Comparison of ENCODE assay signal across 8 mouse cellular contexts in genomic region chr5:65950679-65951512, GRCm38 (mm10). TPM values are rescaled to one million over a fixed set of nuclear protein-coding genes. Genes with fewer than 3 reads are reported as not detected.
A peak's percentile ranks its signal among the peaks of the same experiment; 100 is the strongest.
DNase-seq lines count a peak whose midpoint lies in the region; ATAC-seq lines count a peak whose summit lies in the region.

No protein-coding gene starts in this region.

- WGBS in kidney, embryonic 15.5 days, result 56% methylated on average over 18 of the region's 18 CpGs
- 60% methylated on average over 18 of the region's 18 CpGs for WGBS in liver, embryonic 12.5 days (ENCODE audit: insufficient replicate concordance)

- ATAC-seq in kidney, embryonic 15.5 days (replicated peaks; ENCODE audit: low FRiP score), result peak; percentile 55; the same call in 1 of the 2 replicates
- ATAC-seq in liver, embryonic 12.5 days, result no peak

- peak overlapping the region; percentile 46 for H3K4me2 ChIP-seq in kidney, embryonic 15.5 days
- no peak overlapping the region for H3K4me2 ChIP-seq in liver, embryonic 12.5 days

- peak; percentile 40 to 50 for DNase-seq in spleen, adult 18-20 months
- no peak for DNase-seq in spleen, postnatal 14 days (ENCODE audit: low spot score in 2 of 2)
- DNase-seq in fat pad, adult 2 months (ENCODE audit: extremely low read depth, low read depth, low spot score), result peak; percentile 63
- DNase-seq in naive thymus-derived CD4-positive, alpha-beta T cell, adult 2 months (ENCODE audit: low read depth), result peak; percentile 85
- DNase-seq in ovary, postnatal 14 days (ENCODE audit: low spot score), result no peak
- DNase-seq in liver, result no peak

- no peaks in the 10 kb centered on the region for H3K9me3 ChIP-seq in kidney, embryonic 15.5 days (replicated peaks)
- H3K9me3 ChIP-seq in liver, embryonic 12.5 days (replicated peaks), result no peaks in the 10 kb centered on the region

- no peaks in the 10 kb centered on the region for H3K27me3 ChIP-seq in kidney, embryonic 15.5 days
- peaks cover 6% of the 10 kb centered on the region; the same call in 1 of the 2 replicates for H3K27me3 ChIP-seq in liver, embryonic 12.5 days (replicated peaks)

- no peak overlapping the region for H3K4me3 ChIP-seq in kidney, embryonic 15.5 days (replicated peaks)
- no peak overlapping the region for H3K4me3 ChIP-seq in liver, embryonic 12.5 days

- peak overlapping the region; percentile 82 for H3K27ac ChIP-seq in kidney, embryonic 15.5 days
- H3K27ac ChIP-seq in liver, embryonic 12.5 days, result no peak overlapping the region

- no peaks in the 10 kb centered on the region for H3K36me3 ChIP-seq in kidney, embryonic 15.5 days
- H3K36me3 ChIP-seq in liver, embryonic 12.5 days, result no peaks in the 10 kb centered on the region

- peaks cover 21% of the 10 kb centered on the region for H3K4me1 ChIP-seq in kidney, embryonic 15.5 days
- H3K4me1 ChIP-seq in liver, embryonic 12.5 days, result 0 out of 2 replicates have a peak, but pooled peaks cover 4% of the 10 kb centered on the region

- no peak overlapping the region for H3K9ac ChIP-seq in kidney, embryonic 15.5 days
- H3K9ac ChIP-seq in liver, embryonic 12.5 days, result no peak overlapping the region

RNA-seq across cellular contexts. Expression of gene Chrna9, which starts 16.2 kb away (rescaled TPM):
- 0.28 and 0.55 TPM in 2 replicates for polyA plus RNA-seq in kidney, embryonic 15.5 days (2015; fragmentation: Nextera tagmentation; extraction: Ambion mirVana)
- polyA plus RNA-seq in liver, embryonic 12.5 days (2016; fragmentation: Nextera tagmentation; extraction: Ambion mirVana), result not detected in 2 replicates

RNA-seq across cellular contexts. Expression of gene 9130230L23Rik, which starts 53.2 kb away (rescaled TPM):
- 0.42 and 0.65 TPM in 2 replicates for polyA plus RNA-seq in kidney, embryonic 15.5 days (2015; fragmentation: Nextera tagmentation; extraction: Ambion mirVana)
- 0.18 TPM in 1 of 2 replicates, not detected in the other for polyA plus RNA-seq in liver, embryonic 12.5 days (2016; fragmentation: Nextera tagmentation; extraction: Ambion mirVana)

Comparison
In these comparisons a context has a peak if more than half of its experiments do, and no peak if none do; other contexts are left out.
1. DNase-seq: peak in spleen, adult 18-20 months (2 of 2), fat pad, adult 2 months (single experiment) and naive thymus-derived CD4-positive, alpha-beta T cell, adult 2 months (single experiment); none in spleen, postnatal 14 days (0 of 2), ovary, postnatal 14 days (single experiment) and liver (single experiment).